Mouse (Mus musculus) heart, embryonic 10.5 days (tissue): ENCODE results near the gene BC029722. TPM values are rescaled to one million over a fixed set of nuclear protein-coding genes. Genes with fewer than 3 reads are reported as not detected.
A peak's percentile ranks its signal among the peaks of the same experiment; 100 is the strongest.

ENCODE experiments used
- DNase-seq: peaks from one replicate; pipeline ENCODE4 v3.0.0-alpha.2; 2017; ENCODE audit warnings: low spot score
- H3K27ac ChIP-seq: fragments of 300-500 bp; sonication (generic); 2 replicates; pipeline ENCODE4 v1.5.1; 2016; ENCODE audit warnings: mild to moderate bottlenecking
- H3K27me3 ChIP-seq: fragments of 300-500 bp; sonication (generic); 2 replicates; pipeline ENCODE4 v1.6.1; 2016; ENCODE audit warnings: mild to moderate bottlenecking; ENCODE audit not compliant: poor library complexity, insufficient read depth, severe bottlenecking
- H3K36me3 ChIP-seq: fragments of 300-500 bp; sonication (generic); 2 replicates; pipeline ENCODE4 v1.6.1; 2016; ENCODE audit warnings: mild to moderate bottlenecking, moderate library complexity
- H3K4me1 ChIP-seq: fragments of 300-500 bp; sonication (generic); 2 replicates; pipeline ENCODE4 v1.6.1; 2016; ENCODE audit warnings: mild to moderate bottlenecking
- H3K4me3 ChIP-seq: fragments of 300-500 bp; sonication (generic); 2 replicates; pipeline ENCODE4 v1.5.1; 2016; ENCODE audit warnings: mild to moderate bottlenecking, moderate library complexity
- H3K9me3 ChIP-seq: fragments of 300-500 bp; sonication (generic); 2 replicates; pipeline ENCODE4 v1.6.1; 2016; ENCODE audit warnings: mild to moderate bottlenecking, moderate library complexity
- WGBS: fragments of 180-500 bp; shearing (Covaris S2); methylation state at CpG from one replicate; pipeline ENCODE4 v1.1.7; 2016; 5-methylcytosine and 5-hydroxymethylcytosine counted together
- polyA plus RNA-seq: library from polyadenylated mRNA; unstranded; fragments of >200 nt; fragmentation: Nextera tagmentation; extraction: Ambion mirVana; gene quantifications from 2 replicates; pipeline ENCODE4 v1.2.1, GENCODE M21; 2016

The BC029722 gene
- polyA plus RNA-seq, 1 experiment from 2014 or later, result 7.9 TPM

GRCm38 (mm10) chr2:155814829-155815228, 4.4 kb downstream of the BC029722 start:
- 29% methylated on average over 5 of the region's 5 CpGs for WGBS
- Histone ChIP-seq H3K4me1 (peaks cover 19% of the 10 kb centered on the region), H3K27me3 (peaks cover 18% of the 10 kb centered on the region), H3K4me3 (no peak overlapping the region), H3K36me3 (peaks cover 6% of the 10 kb centered on the region), H3K27ac (no peak overlapping the region), H3K9me3 (no peaks in the 10 kb centered on the region)
- DNase-seq, result no peak

- Histone ChIP-seq H3K9me3 (no peaks in the 10 kb centered on the region), H3K36me3 (no peaks in the 10 kb centered on the region), H3K27ac (no peak overlapping the region), H3K27me3 (peaks cover 18% of the 10 kb centered on the region), H3K4me3 (no peak overlapping the region), H3K4me1 (no peaks in the 10 kb centered on the region)
- no peak for DNase-seq
- 69% methylated on average over 4 of the region's 4 CpGs for WGBS
Observed at GRCm38 (mm10) chr2:155812637-155813036, 6.6 kb downstream of the BC029722 start.

- Histone ChIP-seq H3K4me1 (no peaks in the 10 kb centered on the region), H3K36me3 (no peaks in the 10 kb centered on the region), H3K4me3 (no peak overlapping the region), H3K9me3 (no peaks in the 10 kb centered on the region), H3K27me3 (peaks cover 18% of the 10 kb centered on the region), H3K27ac (no peak overlapping the region)
- DNase-seq, result peak; percentile 89
- 39% methylated on average over 16 of the region's 16 CpGs for WGBS
Observed at GRCm38 (mm10) chr2:155811821-155812396, 7.3 kb downstream of the BC029722 start.

GRCm38 (mm10) chr2:155809620-155810019, 9.6 kb downstream of the BC029722 start:
- no peak for DNase-seq
- Histone ChIP-seq H3K9me3 (no peaks in the 10 kb centered on the region), H3K4me3 (no peak overlapping the region), H3K4me1 (peaks cover 7% of the 10 kb centered on the region), H3K36me3 (no peaks in the 10 kb centered on the region), H3K27ac (no peak overlapping the region), H3K27me3 (peaks cover 8% of the 10 kb centered on the region; the same call in 1 of the 2 replicates)
- 68% methylated on average over 4 of the region's 4 CpGs for WGBS

- DNase-seq, result no peak
- WGBS, result 77% methylated on average over 4 of the region's 4 CpGs
- no peak overlapping the region for H3K27ac ChIP-seq
- H3K27me3 ChIP-seq, result peaks cover 8% of the 10 kb centered on the region; the same call in 1 of the 2 replicates
- peaks cover 7% of the 10 kb centered on the region for H3K4me1 ChIP-seq
- no peaks in the 10 kb centered on the region for H3K9me3 ChIP-seq
- no peak overlapping the region for H3K4me3 ChIP-seq
- H3K36me3 ChIP-seq, result no peaks in the 10 kb centered on the region
Observed at GRCm38 (mm10) chr2:155807408-155807807, 11.8 kb downstream of the BC029722 start.

- no peak for DNase-seq
- Histone ChIP-seq H3K4me3 (no peak overlapping the region), H3K9me3 (no peaks in the 10 kb centered on the region), H3K27me3 (peaks cover 8% of the 10 kb centered on the region; the same call in 1 of the 2 replicates), H3K4me1 (peaks cover 7% of the 10 kb centered on the region), H3K27ac (no peak overlapping the region), H3K36me3 (no peaks in the 10 kb centered on the region)
- WGBS, result 68% methylated on average over 5 of the region's 5 CpGs
Observed at GRCm38 (mm10) chr2:155806548-155806947, 12.7 kb downstream of the BC029722 start.

GRCm38 (mm10) chr2:155805925-155806255, 13.3 kb downstream of the BC029722 start:
- peaks cover 4% of the 10 kb centered on the region; the same call in 1 of the 2 replicates for H3K27me3 ChIP-seq
- DNase-seq, result no peak
- peaks cover 7% of the 10 kb centered on the region for H3K4me1 ChIP-seq
- WGBS, result 79% methylated on average over 6 of the region's 6 CpGs
- H3K4me3 ChIP-seq, result no peak overlapping the region
- no peaks in the 10 kb centered on the region for H3K36me3 ChIP-seq
- no peak overlapping the region for H3K27ac ChIP-seq
- no peaks in the 10 kb centered on the region for H3K9me3 ChIP-seq

- Histone ChIP-seq H3K4me3 (no peak overlapping the region), H3K36me3 (no peaks in the 10 kb centered on the region), H3K9me3 (no peaks in the 10 kb centered on the region), H3K27me3 (peaks cover 4% of the 10 kb centered on the region; the same call in 1 of the 2 replicates), H3K4me1 (peaks cover 7% of the 10 kb centered on the region), H3K27ac (no peak overlapping the region)
- DNase-seq, result no peak
- 36% methylated on average over 6 of the region's 6 CpGs for WGBS
Observed at GRCm38 (mm10) chr2:155805231-155805924, 13.8 kb downstream of the BC029722 start.

GRCm38 (mm10) chr2:155804053-155804452, 15.2 kb downstream of the BC029722 start:
- Histone ChIP-seq H3K36me3 (no peaks in the 10 kb centered on the region), H3K4me1 (peaks cover 7% of the 10 kb centered on the region), H3K27me3 (no peaks in the 10 kb centered on the region; the same call in 1 of the 2 replicates), H3K4me3 (no peak overlapping the region), H3K9me3 (no peaks in the 10 kb centered on the region), H3K27ac (no peak overlapping the region)
- DNase-seq, result no peak
- 62% methylated on average over 5 of the region's 5 CpGs for WGBS

GRCm38 (mm10) chr2:155802761-155803160, 16.5 kb downstream of the BC029722 start:
- Histone ChIP-seq H3K27me3 (no peaks in the 10 kb centered on the region; the same call in 1 of the 2 replicates), H3K9me3 (no peaks in the 10 kb centered on the region), H3K27ac (no peak overlapping the region), H3K4me1 (peaks cover 7% of the 10 kb centered on the region), H3K4me3 (no peak overlapping the region), H3K36me3 (no peaks in the 10 kb centered on the region)
- 55% methylated on average over 3 of the region's 3 CpGs for WGBS
- no peak for DNase-seq

- 61% methylated on average over 3 of the region's 3 CpGs for WGBS
- Histone ChIP-seq H3K27me3 (no peaks in the 10 kb centered on the region; the same call in 1 of the 2 replicates), H3K9me3 (no peaks in the 10 kb centered on the region), H3K4me1 (no peaks in the 10 kb centered on the region), H3K4me3 (no peak overlapping the region), H3K27ac (no peak overlapping the region), H3K36me3 (no peaks in the 10 kb centered on the region)
- DNase-seq, result no peak
Observed at GRCm38 (mm10) chr2:155798613-155799012, 20.6 kb downstream of the BC029722 start.

GRCm38 (mm10) chr2:155794674-155795445, 24.4 kb downstream of the BC029722 start:
- no peak for DNase-seq
- H3K27me3 ChIP-seq, result peaks cover 4% of the 10 kb centered on the region; the same call in 1 of the 2 replicates
- peaks cover 7% of the 10 kb centered on the region; the same call in 1 of the 2 replicates for H3K4me1 ChIP-seq
- no peaks in the 10 kb centered on the region for H3K36me3 ChIP-seq
- 81% methylated on average over 12 of the region's 12 CpGs for WGBS
- H3K9me3 ChIP-seq, result no peaks in the 10 kb centered on the region
- H3K27ac ChIP-seq, result no peak overlapping the region
- H3K4me3 ChIP-seq, result no peak overlapping the region

GRCm38 (mm10) chr2:155792899-155793298, 26.3 kb downstream of the BC029722 start:
- H3K4me3 ChIP-seq, result peak overlapping the region; percentile 27; the same call in 1 of the 2 replicates
- DNase-seq, result no peak
- H3K27ac ChIP-seq, result no peak overlapping the region

More at GRCm38 (mm10) chr2:155792899-155793298, 26.3 kb downstream of the BC029722 start:
- Histone ChIP-seq H3K9me3 (no peaks in the 10 kb centered on the region), H3K4me1 (peaks cover 7% of the 10 kb centered on the region; the same call in 1 of the 2 replicates), H3K27me3 (peaks cover 4% of the 10 kb centered on the region; the same call in 1 of the 2 replicates), H3K36me3 (no peaks in the 10 kb centered on the region)
- 33% methylated on average over 12 of the region's 12 CpGs for WGBS
